Comparison of ENCODE assay signal across 20 mouse cellular contexts in genomic region chr11:52277433-52278150, GRCm38 (mm10).
"Had no signal": no experiment of that assay in that cellular context is flagged by ENCODE, and none has a peak within 500 bp of the region (broad histone marks: within the 10 kb centered on the region; RNA-seq: fewer than 3 reads in every experiment).

No protein-coding gene starts in this region.

- H3K27ac ChIP-seq: limb, embryonic 10.5 days; limb, embryonic 13.5 days; liver, embryonic 12.5 days; liver, embryonic 15.5 days; lung, embryonic 15.5 days; midbrain, embryonic 10.5 days; midbrain, embryonic 13.5 days; stomach, embryonic 15.5 days had no signal

- H3K36me3 ChIP-seq: limb, embryonic 13.5 days; liver, embryonic 12.5 days; liver, embryonic 15.5 days; midbrain, embryonic 13.5 days; stomach, embryonic 15.5 days had no signal

- H3K4me3 ChIP-seq: limb, embryonic 10.5 days; limb, embryonic 13.5 days; liver, embryonic 12.5 days; liver, embryonic 15.5 days; lung, embryonic 15.5 days; megakaryocyte, embryonic 14.5 days; midbrain, embryonic 10.5 days; midbrain, embryonic 13.5 days; myocyte; stomach, embryonic 15.5 days had no signal

- H3K9me3 ChIP-seq: limb, embryonic 10.5 days; limb, embryonic 13.5 days; liver, embryonic 12.5 days; liver, embryonic 15.5 days; lung, embryonic 15.5 days; megakaryocyte, embryonic 14.5 days; midbrain, embryonic 10.5 days; midbrain, embryonic 13.5 days; stomach, embryonic 15.5 days had no signal

- ATAC-seq: intestine, embryonic 16.5 days; liver, embryonic 12.5 days; midbrain, embryonic 13.5 days; midbrain, embryonic 16.5 days had no signal

- H3K27me3 ChIP-seq: lung, embryonic 15.5 days; stomach, embryonic 15.5 days had no signal

- DNase-seq: kidney, adult 18-20 months; kidney, adult 9 months; kidney, postnatal 14 days; kidney, postnatal 4 days; liver; lung, adult 18-20 months; lung, postnatal 10 days; lung, postnatal 36 days had no signal

- H3K9ac ChIP-seq: limb, embryonic 13.5 days; liver, embryonic 12.5 days; liver, embryonic 15.5 days; lung, embryonic 15.5 days; midbrain, embryonic 13.5 days; stomach, embryonic 15.5 days had no signal

- H3K4me2 ChIP-seq: limb, embryonic 13.5 days; liver, embryonic 12.5 days; liver, embryonic 15.5 days; lung, embryonic 15.5 days; midbrain, embryonic 13.5 days; stomach, embryonic 15.5 days had no signal
